Mouse (Mus musculus): ENCODE measurements around the gene Fam131a. TPM values are rescaled to one million over a fixed set of nuclear protein-coding genes. Genes with fewer than 3 reads are reported as not detected.

Fam131a gene
- total and polyA plus RNA-seq, 3 experiments: not detected

DNA sequence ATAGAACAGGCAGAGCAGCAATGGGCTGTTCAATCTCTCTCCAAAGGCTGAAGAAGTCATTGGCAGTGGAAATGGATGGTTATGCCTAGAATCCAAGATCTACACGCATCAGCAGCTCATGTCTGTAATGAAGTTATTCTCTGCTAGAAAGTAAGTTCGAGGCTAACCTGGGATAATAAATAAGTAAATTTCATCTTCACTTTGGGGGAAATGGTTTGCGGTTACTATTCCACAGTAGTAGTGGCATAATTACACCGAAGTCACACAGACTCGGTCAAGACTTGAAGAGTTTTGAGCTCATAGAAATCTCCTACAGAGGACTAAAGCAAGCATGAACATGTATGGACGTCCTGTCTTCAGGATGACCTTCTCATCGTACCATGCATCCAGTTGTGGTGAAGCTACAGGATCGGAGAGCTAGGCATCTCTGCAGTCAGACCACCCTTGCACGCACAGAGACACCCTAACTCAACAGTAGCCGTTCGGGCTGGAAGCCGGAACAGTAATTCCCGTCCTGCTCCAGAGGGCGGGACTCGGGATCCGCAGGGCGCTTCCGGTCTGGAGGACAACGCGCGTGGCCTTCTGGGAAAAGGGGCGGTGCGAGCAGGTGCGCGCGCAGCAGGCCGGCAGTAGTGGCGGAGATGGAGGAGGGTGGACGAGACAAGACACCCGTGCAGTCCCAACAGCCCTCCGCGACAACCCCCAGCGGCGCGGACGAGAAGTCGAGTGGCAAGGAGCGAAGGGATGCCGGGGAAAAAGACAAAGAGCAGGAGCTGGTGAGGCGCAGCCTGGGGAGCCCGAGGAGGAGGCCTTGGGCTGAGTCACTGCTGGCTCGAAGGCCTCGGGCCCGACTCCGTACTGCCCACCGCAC lies 41.7 kb upstream of the Fam131a start, which contains the start of gene Psmd2:
Psmd2 (plus strand) TSS at position 577 of the 871 bp plus-strand sequence.
- peak within 1 kb of the TSS; percentile 68 for H3K27ac ChIP-seq (ENCODE audit: control insufficient read depth, low read depth, low read length)
- H3K9ac ChIP-seq (ENCODE audit: control insufficient read depth, low read depth, low read length, poor library complexity, severe bottlenecking): peak within 1 kb of the TSS; percentile 84
- peak within 1 kb of the TSS; percentile 94 to 95 for H3K4me3 ChIP-seq (ENCODE audit: control insufficient read depth in 1 of 2, insufficient read depth in 1 of 2, low read depth in 2 of 2, low read length in 2 of 2)
- peaks cover 0 to 8% of the 10 kb centered on the region in 2 experiments for H3K4me1 ChIP-seq (ENCODE audit: control insufficient read depth in 1 of 2, insufficient read depth in 2 of 2, low read length in 2 of 2)
- peak; percentile 96 for DNase-seq (ENCODE audit: low read depth, low spot score)
- H3K9me3 ChIP-seq (replicated peaks; ENCODE audit: insufficient read depth, low read length): no peaks in the 10 kb centered on the region
- H3K79me2 ChIP-seq (ENCODE audit: control insufficient read depth, insufficient read depth, low read length, poor library complexity): peaks cover 23% of the 10 kb centered on the region
- peaks cover 8 to 13% of the 10 kb centered on the region in 2 experiments for H3K36me3 ChIP-seq (ENCODE audit: control insufficient read depth in 1 of 2, insufficient read depth in 2 of 2, low read length in 2 of 2)
- no peaks in the 10 kb centered on the region for H3K27me3 ChIP-seq (ENCODE audit: control insufficient read depth in 1 of 2, insufficient read depth in 2 of 2, low read length in 2 of 2)
- TF ChIP-seq MYC (IDR thresholded peaks at IDR 0.05; ENCODE audit: low read depth, low read length) (peak; percentile 67), E2F4 (IDR thresholded peaks at IDR 0.05; ENCODE audit: borderline replicate concordance, low read depth, low read length) (0 out of 2 replicates have a peak, but pooled peaks have one; percentile 47), CHD2 (IDR thresholded peaks at IDR 0.05; ENCODE audit: low read length) (no peak), KAT2A (conservative IDR thresholded peaks at IDR 0.05; ENCODE audit: low read depth, low read length) (peak; percentile 77; the same call in 1 of the 2 replicates), MYB (IDR thresholded peaks at IDR 0.05; ENCODE audit: low read depth, low read length) (no peak), TCF12 (IDR thresholded peaks at IDR 0.05; ENCODE audit: low read depth, low read length) (peak; percentile 79), POLR2AphosphoS2 (IDR thresholded peaks at IDR 0.05; ENCODE audit: low read length) (peak; percentile 99), NRF1 (IDR thresholded peaks at IDR 0.05; ENCODE audit: insufficient read depth, low read depth, low read length, poor library complexity, severe bottlenecking) (peak; percentile 85), ETS1 (IDR thresholded peaks at IDR 0.05; ENCODE audit: low read depth, low read length) (no peak; the same call in 1 of the 2 replicates), GATA1 (IDR thresholded peaks at IDR 0.05; ENCODE audit: low read depth, low read length) (no peak), SMC3 (IDR thresholded peaks at IDR 0.05; ENCODE audit: low read depth, low read length) (no peak), UBTF (IDR thresholded peaks at IDR 0.05; ENCODE audit: borderline replicate concordance, insufficient read depth, low read depth, low read length) (no peak), ZC3H11A (IDR thresholded peaks at IDR 0.05; ENCODE audit: low read depth, low read length) (no peak), CHD1 (IDR thresholded peaks at IDR 0.05; ENCODE audit: low read depth, low read length) (peak; percentile 91), MAFK (IDR thresholded peaks at IDR 0.05; ENCODE audit: borderline replicate concordance, low read depth, low read length) (no peak), MEF2A (IDR thresholded peaks at IDR 0.05; ENCODE audit: extremely low read depth, insufficient replicate concordance, low read depth, low read length, poor library complexity, severe bottlenecking) (no peak), CTCF (IDR thresholded peaks at IDR 0.05 in 2 of 3, conservative IDR thresholded peaks at IDR 0.05 in 1 of 3; ENCODE audit: control insufficient read depth in 1 of 3, insufficient read depth in 1 of 3, low read depth in 2 of 3, low read length in 3 of 3, poor library complexity in 1 of 3, severe bottlenecking in 1 of 3) (no peak), ELF1 (IDR thresholded peaks at IDR 0.05; ENCODE audit: low read depth, low read length) (peak; percentile 97), EP300 (IDR thresholded peaks at IDR 0.05; ENCODE audit: low read depth in 1 of 2, low read length in 2 of 2) (0 out of 4 replicates have a peak, but pooled peaks of 1 of the 2 experiments have one; percentile 12), ZNF384 (IDR thresholded peaks at IDR 0.05; ENCODE audit: low read depth, low read length) (0 out of 2 replicates have a peak, but pooled peaks have one; percentile 13), ZKSCAN1 (IDR thresholded peaks at IDR 0.05; ENCODE audit: low read depth, low read length) (peak; percentile 43; the same call in 1 of the 2 replicates), USF2 (IDR thresholded peaks at IDR 0.05; ENCODE audit: borderline replicate concordance in 1 of 2, insufficient read depth in 1 of 2, low read depth in 1 of 2, low read length in 2 of 2) (no peak), RCOR1 (IDR thresholded peaks at IDR 0.05; ENCODE audit: low read depth, low read length) (peak; percentile 12; the same call in 1 of the 2 replicates), POLR2A (IDR thresholded peaks at IDR 0.05; ENCODE audit: control insufficient read depth in 1 of 2, insufficient read depth in 1 of 2, low read depth in 1 of 2, low read length in 2 of 2, poor library complexity in 1 of 2) (peak; percentile 91 to 99), TAL1 (IDR thresholded peaks at IDR 0.05; ENCODE audit: low read length) (no peak), ZMIZ1 (IDR thresholded peaks at IDR 0.05; ENCODE audit: low read depth, low read length) (peak; percentile 98), GABPA (IDR thresholded peaks at IDR 0.05; ENCODE audit: low read depth, low read length) (no peak), POLR2AphosphoS5 (IDR thresholded peaks at IDR 0.05; ENCODE audit: borderline replicate concordance, low read depth, low read length) (no peak), MXI1 (IDR thresholded peaks at IDR 0.05; ENCODE audit: low read depth, low read length) (peak; percentile 81), TBP (IDR thresholded peaks at IDR 0.05; ENCODE audit: low read depth, low read length) (peak; percentile 77; the same call in 1 of the 2 replicates), JUND (IDR thresholded peaks at IDR 0.05; ENCODE audit: low read depth, low read length) (no peak), HCFC1 (IDR thresholded peaks at IDR 0.05; ENCODE audit: low read depth, low read length) (peak; percentile 93), NELFE (IDR thresholded peaks at IDR 0.05; ENCODE audit: low read depth, low read length) (peak; percentile 97), RAD21 (IDR thresholded peaks at IDR 0.05; ENCODE audit: low read depth, low read length) (no peak), MAZ (IDR thresholded peaks at IDR 0.05; ENCODE audit: low read depth, low read length) (no peak)

Measured in MEL (cell line).